Mouse (Mus musculus): ENCODE results near the gene Mex3b. TPM values are rescaled to one million over a fixed set of nuclear protein-coding genes. Genes with fewer than 3 reads are reported as not detected.

The Mex3b gene
- total and polyA plus RNA-seq, 3 experiments: 2.0 to 4.2 TPM; not detected in 1

DNA sequence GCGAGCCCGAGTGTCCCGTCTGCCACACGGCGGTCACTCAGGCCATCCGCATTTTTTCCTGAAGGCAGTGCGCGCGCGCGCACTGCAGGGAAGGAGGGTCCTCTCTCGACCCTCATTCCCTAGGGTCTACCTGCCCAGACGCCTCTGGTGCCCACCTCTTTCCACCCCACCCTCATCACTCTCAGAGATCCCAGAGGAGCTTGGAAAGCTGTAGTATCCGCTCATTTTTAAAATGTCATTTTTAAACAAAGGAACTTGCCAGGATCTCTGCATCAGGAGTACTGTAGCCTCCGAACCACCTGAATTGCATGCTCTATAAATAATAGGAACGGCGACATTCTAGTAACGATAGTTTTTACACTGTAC, 3.0 kb downstream of the Mex3b start:
- H3K9ac ChIP-seq (ENCODE audit: control insufficient read depth, low read depth, low read length, poor library complexity, severe bottlenecking): no peak overlapping the region
- H3K27me3 ChIP-seq (ENCODE audit: control insufficient read depth in 1 of 2, insufficient read depth in 2 of 2, low read length in 2 of 2): no peaks in the 10 kb centered on the region
- H3K79me2 ChIP-seq (ENCODE audit: control insufficient read depth, insufficient read depth, low read length, poor library complexity): peaks cover 5% of the 10 kb centered on the region; the same call in 1 of the 2 replicates
- H3K27ac ChIP-seq (ENCODE audit: control insufficient read depth, low read depth, low read length): no peak overlapping the region
- peaks cover 0 to under 1% of the 10 kb centered on the region in 2 experiments; a peak in 1 of 4 replicates for H3K36me3 ChIP-seq (ENCODE audit: control insufficient read depth in 1 of 2, insufficient read depth in 2 of 2, low read length in 2 of 2)
- TF ChIP-seq EP300 (IDR thresholded peaks at IDR 0.05; ENCODE audit: low read depth in 1 of 2, low read length in 2 of 2) (no peak), NELFE (IDR thresholded peaks at IDR 0.05; ENCODE audit: low read depth, low read length) (no peak), SIN3A (IDR thresholded peaks at IDR 0.05; ENCODE audit: low read length) (no peak), MAX (IDR thresholded peaks at IDR 0.05; ENCODE audit: low read length) (no peak), MXI1 (IDR thresholded peaks at IDR 0.05; ENCODE audit: low read depth, low read length) (no peak), ELF1 (IDR thresholded peaks at IDR 0.05; ENCODE audit: low read depth, low read length) (no peak), TAL1 (IDR thresholded peaks at IDR 0.05; ENCODE audit: low read length) (no peak), POLR2AphosphoS2 (IDR thresholded peaks at IDR 0.05; ENCODE audit: low read length) (no peak), MYC (IDR thresholded peaks at IDR 0.05; ENCODE audit: low read depth, low read length) (no peak), UBTF (IDR thresholded peaks at IDR 0.05; ENCODE audit: borderline replicate concordance, insufficient read depth, low read depth, low read length) (no peak), MEF2A (IDR thresholded peaks at IDR 0.05; ENCODE audit: extremely low read depth, insufficient replicate concordance, low read depth, low read length, poor library complexity, severe bottlenecking) (no peak), NRF1 (IDR thresholded peaks at IDR 0.05; ENCODE audit: insufficient read depth, low read depth, low read length, poor library complexity, severe bottlenecking) (no peak), POLR2A (IDR thresholded peaks at IDR 0.05; ENCODE audit: control insufficient read depth in 1 of 2, insufficient read depth in 1 of 2, low read depth in 1 of 2, low read length in 2 of 2, poor library complexity in 1 of 2) (no peak), MYB (IDR thresholded peaks at IDR 0.05; ENCODE audit: low read depth, low read length) (no peak), BHLHE40 (IDR thresholded peaks at IDR 0.05; ENCODE audit: borderline replicate concordance, low read depth, low read length) (no peak), ETS1 (IDR thresholded peaks at IDR 0.05; ENCODE audit: low read depth, low read length) (no peak), JUND (IDR thresholded peaks at IDR 0.05; ENCODE audit: low read depth, low read length) (no peak), MAFK (IDR thresholded peaks at IDR 0.05; ENCODE audit: borderline replicate concordance, low read depth, low read length) (no peak)
- no peak for DNase-seq (ENCODE audit: low read depth, low spot score)
- H3K4me3 ChIP-seq (ENCODE audit: control insufficient read depth in 1 of 2, insufficient read depth in 1 of 2, low read depth in 2 of 2, low read length in 2 of 2): no peak overlapping the region
- peaks cover 0 to 3% of the 10 kb centered on the region in 2 experiments; a peak in 1 of 4 replicates for H3K4me1 ChIP-seq (ENCODE audit: control insufficient read depth in 1 of 2, insufficient read depth in 2 of 2, low read length in 2 of 2)
- no peaks in the 10 kb centered on the region for H3K9me3 ChIP-seq (replicated peaks; ENCODE audit: insufficient read depth, low read length)

DNA sequence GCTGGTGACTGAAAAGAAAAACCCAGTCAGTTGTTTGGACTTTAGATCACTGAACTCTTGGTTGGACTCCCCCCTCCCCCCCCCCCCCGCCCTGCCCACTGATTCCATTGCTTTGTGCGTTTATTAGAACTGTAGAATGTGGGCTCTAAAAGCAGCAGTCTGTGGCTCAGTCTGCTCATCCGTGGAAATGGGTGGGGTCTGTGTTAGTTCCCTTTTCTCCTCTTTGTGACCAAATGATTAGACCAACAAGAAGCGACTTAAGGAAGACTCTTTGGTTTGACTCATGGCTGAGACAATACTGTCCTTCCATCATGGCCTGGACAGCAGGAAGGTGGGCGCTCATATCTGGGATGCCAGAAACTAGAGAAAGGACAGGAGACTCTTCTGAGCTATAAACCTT, 9.4 kb downstream of the Mex3b start:
- TF ChIP-seq MEF2A (IDR thresholded peaks at IDR 0.05; ENCODE audit: extremely low read depth, insufficient replicate concordance, low read depth, low read length, poor library complexity, severe bottlenecking): no peak
- no peak for TF ChIP-seq ZMIZ1 (IDR thresholded peaks at IDR 0.05; ENCODE audit: low read depth, low read length)
- no peak for TF ChIP-seq E2F4 (IDR thresholded peaks at IDR 0.05; ENCODE audit: borderline replicate concordance, low read depth, low read length)
- no peak for TF ChIP-seq BHLHE40 (IDR thresholded peaks at IDR 0.05; ENCODE audit: borderline replicate concordance, low read depth, low read length)
- TF ChIP-seq ETS1 (IDR thresholded peaks at IDR 0.05; ENCODE audit: low read depth, low read length): no peak
- no peak for TF ChIP-seq POLR2AphosphoS5 (IDR thresholded peaks at IDR 0.05; ENCODE audit: borderline replicate concordance, low read depth, low read length)
- TF ChIP-seq CTCF (IDR thresholded peaks at IDR 0.05 in 2 of 3, conservative IDR thresholded peaks at IDR 0.05 in 1 of 3; ENCODE audit: control insufficient read depth in 1 of 3, insufficient read depth in 1 of 3, low read depth in 2 of 3, low read length in 3 of 3, poor library complexity in 1 of 3, severe bottlenecking in 1 of 3): no peak
- no peak for TF ChIP-seq KAT2A (conservative IDR thresholded peaks at IDR 0.05; ENCODE audit: low read depth, low read length)
- no peak for TF ChIP-seq ELF1 (IDR thresholded peaks at IDR 0.05; ENCODE audit: low read depth, low read length)
- no peak for TF ChIP-seq ZC3H11A (IDR thresholded peaks at IDR 0.05; ENCODE audit: low read depth, low read length)
- TF ChIP-seq TAL1 (IDR thresholded peaks at IDR 0.05; ENCODE audit: low read length): no peak
- no peak for TF ChIP-seq MXI1 (IDR thresholded peaks at IDR 0.05; ENCODE audit: low read depth, low read length)
- Histone ChIP-seq H3K27ac (ENCODE audit: control insufficient read depth, low read depth, low read length) (no peak overlapping the region), H3K4me1 (ENCODE audit: control insufficient read depth in 1 of 2, insufficient read depth in 2 of 2, low read length in 2 of 2) (no peaks in the 10 kb centered on the region; a peak in 1 of 4 replicates), H3K4me3 (ENCODE audit: control insufficient read depth in 1 of 2, insufficient read depth in 1 of 2, low read depth in 2 of 2, low read length in 2 of 2) (no peak overlapping the region), H3K79me2 (ENCODE audit: control insufficient read depth, insufficient read depth, low read length, poor library complexity) (no peaks in the 10 kb centered on the region), H3K9ac (ENCODE audit: control insufficient read depth, low read depth, low read length, poor library complexity, severe bottlenecking) (no peak overlapping the region), H3K27me3 (ENCODE audit: control insufficient read depth in 1 of 2, insufficient read depth in 2 of 2, low read length in 2 of 2) (peaks cover 0 to 2% of the 10 kb centered on the region in 2 experiments; a peak in 2 of 4 replicates), H3K36me3 (ENCODE audit: control insufficient read depth in 1 of 2, insufficient read depth in 2 of 2, low read length in 2 of 2) (no peaks in the 10 kb centered on the region), H3K9me3 (replicated peaks; ENCODE audit: insufficient read depth, low read length) (no peaks in the 10 kb centered on the region)
- peak; percentile 51 for DNase-seq (ENCODE audit: low read depth, low spot score)

Data from MEL (cell line).